Mouse (Mus musculus): Measurements from ENCODE around the gene Mup17. TPM values are rescaled to one million over a fixed set of nuclear protein-coding genes. Genes with fewer than 3 reads are reported as not detected.
"Not testable (repeated sequence)": the region's sequence is repeated elsewhere in the genome, so short reads cannot be mapped to it uniquely, and the experiment has no call there.

The Mup17 gene
- not detected for total RNA-seq (2018; cell fraction: chromatin; rRNA removed)
- total RNA-seq (2018; cell fraction: cytosol; rRNA removed): not detected
- total RNA-seq (2018; cell fraction: nucleus; rRNA removed): not detected
- not detected in 3 replicates for polyA plus RNA-seq (2018)

GRCm38 (mm10) chr4:61595771-61596170, at the start of gene Mup17:
Gene Mup17 (minus strand): TSS chr4:61595871.
- no CpG with 5 or more reads among the region's 4 CpGs for WGBS (ENCODE audit: missing documents)
- H3K4me3 ChIP-seq (ENCODE audit: inconsistent target); H3K79me2 ChIP-seq (ENCODE audit: inconsistent target); H3K36me3 ChIP-seq (ENCODE audit: inconsistent target); H3K27ac ChIP-seq: not testable (repeated sequence)

- not testable (repeated sequence) for H3K36me3 ChIP-seq (ENCODE audit: inconsistent target); H3K27ac ChIP-seq; H3K4me3 ChIP-seq (ENCODE audit: inconsistent target); H3K79me2 ChIP-seq (ENCODE audit: inconsistent target)
- 90% methylated on average over 14 of the region's 19 CpGs for WGBS (ENCODE audit: missing documents)
Measured at GRCm38 (mm10) chr4:61571561-61571960, 24.1 kb downstream of the Mup17 start.

DNA sequence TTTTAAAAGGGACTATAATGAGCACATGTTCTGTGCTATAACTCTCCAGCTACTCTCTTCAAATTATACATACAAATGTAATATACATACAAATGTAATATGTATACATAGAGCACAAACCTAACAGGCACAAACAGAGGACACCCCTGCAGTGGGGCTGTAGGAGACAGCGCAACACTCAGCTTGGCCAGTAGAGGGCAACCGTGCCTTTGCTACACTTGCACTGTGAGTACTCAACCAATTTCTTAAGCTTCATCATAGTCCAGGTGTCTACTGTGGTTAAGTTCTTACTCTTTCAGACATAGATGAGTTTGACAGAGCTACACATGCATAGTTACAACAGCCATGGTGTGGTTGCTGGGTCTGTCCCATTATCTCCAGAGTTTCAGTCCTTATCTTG, 39.8 kb downstream of the Mup17 start:
- 42% methylated on average over 2 of the region's 2 CpGs for WGBS (ENCODE audit: missing documents)
- not testable (repeated sequence) for H3K36me3 ChIP-seq (ENCODE audit: inconsistent target); H3K27ac ChIP-seq; H3K79me2 ChIP-seq (ENCODE audit: inconsistent target); H3K4me3 ChIP-seq (ENCODE audit: inconsistent target)

Other genes starting within 250 kb of the Mup17 start
- not detected in 3 replicates for gene Mup15, start 156.1 kb downstream of the Mup17 start, polyA plus RNA-seq (2018)
- gene Mup16, start 76.3 kb downstream of the Mup17 start, polyA plus RNA-seq (2018): not detected in 3 replicates
- not detected in 3 replicates for gene Mup18, start 78.3 kb upstream of the Mup17 start, polyA plus RNA-seq (2018)
- not detected in 3 replicates for gene Mup19, start 186.4 kb upstream of the Mup17 start, polyA plus RNA-seq (2018)
- gene Mup5, start 239.4 kb upstream of the Mup17 start, polyA plus RNA-seq (2018): not detected in 3 replicates

Measured in macrophage (primary cell).